In the genomic region with DNA sequence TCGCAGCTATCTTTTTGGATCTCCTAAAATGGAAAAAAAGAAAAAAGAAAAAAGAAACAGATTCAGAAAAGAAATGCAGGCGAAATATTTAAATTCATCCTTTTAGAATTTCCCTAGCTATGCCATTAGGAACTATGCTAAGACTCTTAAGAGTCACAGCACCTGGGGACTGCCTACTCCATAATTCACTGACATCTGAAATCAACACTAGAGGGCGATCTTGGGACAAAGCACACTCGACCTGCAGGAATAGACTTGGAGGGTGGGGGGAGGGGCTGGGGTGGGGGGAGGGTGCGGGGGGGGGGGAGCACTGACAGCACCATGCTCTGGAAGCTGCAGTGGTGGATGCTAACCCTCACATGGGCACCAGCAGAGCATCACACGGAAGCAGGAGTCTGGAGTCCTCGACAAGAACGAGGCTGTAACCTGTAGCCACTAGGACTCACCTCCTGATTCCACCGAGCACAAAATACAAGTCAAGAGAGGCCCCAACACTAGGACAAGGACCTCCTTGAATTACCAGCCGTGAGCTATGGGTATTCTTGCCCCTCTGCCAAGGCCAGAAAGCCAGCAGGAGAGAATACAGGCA, we compare ENCODE assay signal across 10 mouse cellular contexts. TPM values are rescaled to one million over a fixed set of nuclear protein-coding genes. Genes with fewer than 3 reads are reported as not detected.
A peak's percentile ranks its signal among the peaks of the same experiment; 100 is the strongest.
DNase-seq lines count a peak whose midpoint lies in the region; ATAC-seq and TF ChIP-seq lines count a peak whose summit lies in the region.
"Had no signal": no experiment of that assay in that cellular context is flagged by ENCODE, and none has a peak within 500 bp of the region (broad histone marks: within the 10 kb centered on the region; RNA-seq: fewer than 3 reads in every experiment).

No protein-coding gene starts in this region.

- H3K36me3 ChIP-seq in hindbrain, embryonic 11.5 days (ENCODE audit: control insufficient read depth, insufficient read depth, low read length), result no peaks in the 10 kb centered on the region
- H3K36me3 ChIP-seq in hindbrain, embryonic 10.5 days, result no peaks in the 10 kb centered on the region
- H3K36me3 ChIP-seq in forebrain, postnatal 0 days (ENCODE audit: insufficient read depth), result no peaks in the 10 kb centered on the region
- H3K36me3 ChIP-seq: limb, embryonic 10.5 days; neural tube, embryonic 13.5 days had no signal

- no peaks in the 10 kb centered on the region for H3K9me3 ChIP-seq in hindbrain, embryonic 11.5 days (ENCODE audit: control insufficient read depth, low read length)
- no peaks in the 10 kb centered on the region for H3K9me3 ChIP-seq in hindbrain, embryonic 10.5 days
- no peaks in the 10 kb centered on the region for H3K9me3 ChIP-seq in forebrain, postnatal 0 days (ENCODE audit: low read length)
- H3K9me3 ChIP-seq: limb, embryonic 10.5 days; neural tube, embryonic 13.5 days had no signal

- H3K4me1 ChIP-seq in hindbrain, embryonic 11.5 days (replicated peaks; ENCODE audit: control insufficient read depth, insufficient read depth, low read length), result no peaks in the 10 kb centered on the region
- H3K4me1 ChIP-seq in hindbrain, embryonic 10.5 days (replicated peaks), result no peaks in the 10 kb centered on the region
- no peaks in the 10 kb centered on the region for H3K4me1 ChIP-seq in forebrain, postnatal 0 days (ENCODE audit: insufficient read depth)
- H3K4me1 ChIP-seq: limb, embryonic 10.5 days; neural tube, embryonic 13.5 days had no signal

- H3K27ac ChIP-seq in hindbrain, embryonic 11.5 days (ENCODE audit: low read depth, low read length), result no peak overlapping the region
- no peak overlapping the region for H3K27ac ChIP-seq in hindbrain, embryonic 10.5 days
- H3K27ac ChIP-seq in forebrain, postnatal 0 days (ENCODE audit: low read depth, low read length), result no peak overlapping the region
- H3K27ac ChIP-seq: limb, embryonic 10.5 days; neural tube, embryonic 13.5 days had no signal

- no peak; the same call in 1 of the 2 replicates for ATAC-seq in hindbrain, embryonic 11.5 days (ENCODE audit: low FRiP score)
- no peak for ATAC-seq in forebrain, postnatal 0 days

- 47% methylated on average over 9 of the region's 10 CpGs for WGBS in hindbrain, embryonic 11.5 days
- WGBS in hindbrain, embryonic 10.5 days, result 44% methylated on average over 10 of the region's 10 CpGs
- WGBS in forebrain, postnatal 0 days, result 41% methylated on average over 10 of the region's 10 CpGs

- TF ChIP-seq CTCF in forebrain, postnatal 0 days (IDR thresholded peaks at IDR 0.05; ENCODE audit: low read depth), result peak; percentile 47

- no peaks in the 10 kb centered on the region for H3K27me3 ChIP-seq in hindbrain, embryonic 11.5 days (ENCODE audit: control insufficient read depth, insufficient read depth, low read length)
- no peaks in the 10 kb centered on the region for H3K27me3 ChIP-seq in hindbrain, embryonic 10.5 days (ENCODE audit: insufficient read depth, poor library complexity, severe bottlenecking)
- H3K27me3 ChIP-seq in forebrain, postnatal 0 days (ENCODE audit: insufficient read depth, low read length), result no peaks in the 10 kb centered on the region
- H3K27me3 ChIP-seq: neural tube, embryonic 13.5 days had no signal

- no peak overlapping the region for H3K9ac ChIP-seq in hindbrain, embryonic 11.5 days (ENCODE audit: low read depth, low read length)
- H3K9ac ChIP-seq in forebrain, postnatal 0 days, result no peak overlapping the region
- H3K9ac ChIP-seq: neural tube, embryonic 13.5 days had no signal

- H3K4me3 ChIP-seq in hindbrain, embryonic 11.5 days (ENCODE audit: low read depth, low read length), result no peak overlapping the region
- no peak overlapping the region for H3K4me3 ChIP-seq in hindbrain, embryonic 10.5 days
- no peak overlapping the region for H3K4me3 ChIP-seq in forebrain, postnatal 0 days (ENCODE audit: low read depth, low read length)
- H3K4me3 ChIP-seq: limb, embryonic 10.5 days; neural tube, embryonic 13.5 days had no signal

- H3K4me2 ChIP-seq in hindbrain, embryonic 11.5 days (replicated peaks; ENCODE audit: low read depth, low read length), result no peak overlapping the region
- no peak overlapping the region for H3K4me2 ChIP-seq in forebrain, postnatal 0 days (ENCODE audit: low read depth)
- H3K4me2 ChIP-seq: neural tube, embryonic 13.5 days had no signal

- DNase-seq in hindbrain, embryonic 11.5 days (ENCODE audit: low spot score), result peak; percentile 39
- DNase-seq in hindbrain, embryonic 10.5 days (ENCODE audit: low spot score), result no peak
- peak; percentile 18 for DNase-seq in thymus, postnatal 14 days
- no peak for DNase-seq in thymus, postnatal 4 days
- DNase-seq in forebrain, postnatal 0 days, result no peak
- no peak for DNase-seq in spleen, adult 12 weeks (ENCODE audit: low spot score)
- no peak for DNase-seq in layer of hippocampus, postnatal 10 days (ENCODE audit: low spot score in 2 of 2)
- DNase-seq in spleen, adult 18-20 months, result no peak

RNA-seq across cellular contexts. Expression of a gene that starts 49.0 kb away (rescaled TPM):
- polyA plus RNA-seq in hindbrain, embryonic 11.5 days (2014; fragmentation: Nextera tagmentation; extraction: Ambion mirVana), result 0.80 and 2.3 TPM in 2 replicates
- 0.78 and 1.3 TPM in 2 replicates for polyA plus RNA-seq in hindbrain, embryonic 10.5 days (2016; fragmentation: Nextera tagmentation; extraction: Ambion mirVana)
- total RNA-seq in forebrain, postnatal 0 days (2014; rRNA removed), result 0.77 and 0.86 TPM in 2 replicates
- 0.36 and 0.63 TPM in 2 replicates for polyA plus RNA-seq in forebrain, postnatal 0 days (2015; fragmentation: Nextera tagmentation; extraction: Ambion mirVana)
- total RNA-seq in layer of hippocampus, postnatal 10 days (2021), result under 1 TPM; 0.34 to 0.40 TPM

Comparison
In these comparisons a context has a peak if more than half of its experiments do, and no peak if none do; other contexts are left out.
1. DNase-seq: peak in hindbrain, embryonic 11.5 days (single experiment) and thymus, postnatal 14 days (single experiment); none in hindbrain, embryonic 10.5 days (single experiment), thymus, postnatal 4 days (single experiment), forebrain, postnatal 0 days (single experiment), spleen, adult 12 weeks (single experiment), layer of hippocampus, postnatal 10 days (0 of 2) and spleen, adult 18-20 months (0 of 2).